8 mouse cellular contexts compared by ENCODE assay signal in the genomic region with DNA sequence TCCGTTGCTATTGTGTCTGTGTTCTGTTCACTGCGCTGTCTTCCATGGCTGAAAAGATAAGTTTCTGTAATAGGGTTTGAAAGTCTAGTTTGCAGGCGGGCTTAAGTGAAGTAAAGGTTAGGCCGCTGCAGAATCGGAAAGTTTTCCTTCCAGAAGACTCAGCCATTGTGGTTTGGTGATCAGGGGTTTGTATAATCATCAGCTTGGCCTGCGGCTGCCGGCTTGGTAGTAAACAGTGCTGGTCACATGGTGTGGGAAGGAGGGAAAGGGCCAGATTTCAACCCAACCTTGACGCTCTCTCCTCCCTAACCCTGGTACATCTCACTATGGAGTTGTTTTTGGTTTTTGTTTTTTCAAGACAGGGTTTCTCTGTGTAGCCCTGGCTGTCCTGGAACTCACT. TPM values are rescaled to one million over a fixed set of nuclear protein-coding genes. Genes with fewer than 3 reads are reported as not detected.
DNase-seq lines count a peak whose midpoint lies in the region; ATAC-seq and TF ChIP-seq lines count a peak whose summit lies in the region.

No protein-coding gene starts in this region.

- WGBS in heart, adult 2 months: 47% methylated on average over 8 of the region's 8 CpGs
- 93% methylated on average over 8 of the region's 8 CpGs for WGBS in forebrain, embryonic 13.5 days
- WGBS in kidney, embryonic 14.5 days: 76% methylated on average over 8 of the region's 8 CpGs
- 89% methylated on average over 8 of the region's 8 CpGs for whole genome bisulfite sequencing in midbrain, embryonic 13.5 days

- no peak for ATAC-seq in forebrain, embryonic 13.5 days
- no peak for ATAC-seq in kidney, embryonic 14.5 days (ENCODE audit: low FRiP score, low TSS enrichment)
- no peak for ATAC-seq in midbrain, embryonic 13.5 days

- intact Hi-C loops in heart, adult 2 months (cut with DNase I): loop anchor here (5.0 kb wide), 1 partner anchor 45 kb away; no protein-coding TSS in a partner anchor
- intact Hi-C loops in heart, postnatal 14 days (cut with DNase I): loop anchor here (5.0 kb wide), 1 partner anchor 35 kb away; no protein-coding TSS in a partner anchor

- no peak for TF ChIP-seq POLR2A in heart, adult 2 months (IDR thresholded peaks at IDR 0.05; ENCODE audit: insufficient read depth, low read depth, low read length)

- H3K4me3 ChIP-seq in heart, adult 2 months: peak overlapping the region; percentile 99
- H3K4me3 ChIP-seq in forebrain, embryonic 13.5 days: peak overlapping the region; percentile 70; the same call in 1 of the 2 replicates
- peak overlapping the region; percentile 81 for H3K4me3 ChIP-seq in kidney, embryonic 14.5 days (ENCODE audit: low read length)
- H3K4me3 ChIP-seq in midbrain, embryonic 13.5 days (replicated peaks): no peak overlapping the region; the same call in 1 of the 2 replicates

- H3K27ac ChIP-seq in heart, adult 2 months: peak overlapping the region; percentile 97
- H3K27ac ChIP-seq in forebrain, embryonic 13.5 days: no peak overlapping the region
- peak overlapping the region; percentile 87 for H3K27ac ChIP-seq in kidney, embryonic 14.5 days (ENCODE audit: low read depth, low read length)
- H3K27ac ChIP-seq in midbrain, embryonic 13.5 days: peak overlapping the region; percentile 92; the same call in 1 of the 2 replicates

- 0 out of 2 replicates have a peak, but pooled peaks cover 3% of the 10 kb centered on the region for H3K79me2 ChIP-seq in heart, adult 2 months (replicated peaks; ENCODE audit: control insufficient read depth, insufficient read depth, low read length)

- no peak for TF ChIP-seq EP300 in heart, adult 2 months (IDR thresholded peaks at IDR 0.05; ENCODE audit: insufficient read depth, low read depth, low read length)

- TF ChIP-seq CTCF in heart, adult 2 months (IDR thresholded peaks at IDR 0.05): no peak

- H3K9ac ChIP-seq in heart, adult 2 months (ENCODE audit: low read depth, low read length): peak overlapping the region; percentile 96
- peak overlapping the region; percentile 92; the same call in 1 of the 2 replicates for H3K9ac ChIP-seq in forebrain, embryonic 13.5 days
- H3K9ac ChIP-seq in kidney, embryonic 14.5 days (ENCODE audit: low read depth, low read length): no peak overlapping the region
- peak overlapping the region; percentile 93; the same call in 1 of the 2 replicates for H3K9ac ChIP-seq in midbrain, embryonic 13.5 days (replicated peaks)

- no peaks in the 10 kb centered on the region for H3K9me3 ChIP-seq in forebrain, embryonic 13.5 days (replicated peaks)
- no peaks in the 10 kb centered on the region for H3K9me3 ChIP-seq in kidney, embryonic 14.5 days (ENCODE audit: control insufficient read depth, low read length)
- no peaks in the 10 kb centered on the region for H3K9me3 ChIP-seq in midbrain, embryonic 13.5 days

- H3K36me3 ChIP-seq in heart, adult 2 months (ENCODE audit: control insufficient read depth, insufficient read depth, low read length): peaks cover 11% of the 10 kb centered on the region; the same call in 1 of the 2 replicates
- no peaks in the 10 kb centered on the region for H3K36me3 ChIP-seq in forebrain, embryonic 13.5 days (ENCODE audit: poor library complexity, severe bottlenecking)
- no peaks in the 10 kb centered on the region for H3K36me3 ChIP-seq in kidney, embryonic 14.5 days (ENCODE audit: control insufficient read depth, insufficient read depth, low read length)
- H3K36me3 ChIP-seq in midbrain, embryonic 13.5 days: 0 out of 2 replicates have a peak, but pooled peaks cover 2% of the 10 kb centered on the region

- peaks cover 11% of the 10 kb centered on the region for H3K4me1 ChIP-seq in heart, adult 2 months (ENCODE audit: control insufficient read depth, insufficient read depth, low read length)
- peaks cover 31% of the 10 kb centered on the region for H3K4me1 ChIP-seq in forebrain, embryonic 13.5 days
- H3K4me1 ChIP-seq in kidney, embryonic 14.5 days (ENCODE audit: control insufficient read depth, insufficient read depth, low read length): peaks cover 24% of the 10 kb centered on the region
- H3K4me1 ChIP-seq in midbrain, embryonic 13.5 days (replicated peaks): peaks cover 35% of the 10 kb centered on the region

- H3K4me2 ChIP-seq in forebrain, embryonic 13.5 days: peak overlapping the region; percentile 75
- H3K4me2 ChIP-seq in kidney, embryonic 14.5 days (replicated peaks; ENCODE audit: low read depth, low read length): peak overlapping the region; percentile 80
- peak overlapping the region; percentile 81 for H3K4me2 ChIP-seq in midbrain, embryonic 13.5 days (replicated peaks)

- H3K27me3 ChIP-seq in heart, adult 2 months (ENCODE audit: control insufficient read depth, insufficient read depth, low read length): no peaks in the 10 kb centered on the region
- no peaks in the 10 kb centered on the region for H3K27me3 ChIP-seq in forebrain, embryonic 13.5 days
- no peaks in the 10 kb centered on the region for H3K27me3 ChIP-seq in kidney, embryonic 14.5 days (ENCODE audit: control insufficient read depth, insufficient read depth, low read length)
- no peaks in the 10 kb centered on the region for H3K27me3 ChIP-seq in midbrain, embryonic 13.5 days

- DNase-seq in heart, adult 2 months: no peak
- no peak for DNase-seq in heart, postnatal 14 days
- no peak for DNase-seq in ovary, postnatal 10 days (ENCODE audit: low spot score)
- DNase-seq in gastrocnemius, postnatal 25 days: no peak
- DNase-seq in adrenal gland, postnatal 25 days: no peak

RNA-seq across cellular contexts. Expression of a gene that starts 1.7 kb away (rescaled TPM):
- total RNA-seq in heart, adult 2 months (2021): 100 to 1,000 TPM in 1 of 2 experiments, 10 to 100 TPM in 1; 99.5 to 103 TPM
- polyA plus RNA-seq in heart, adult 2 months (2012; rRNA removed): 125 and 135 TPM in 2 replicates
- total RNA-seq in heart, postnatal 14 days (2021): 100 to 1,000 TPM; 103 to 111 TPM
- polyA plus RNA-seq in forebrain, embryonic 13.5 days (2015; fragmentation: Nextera tagmentation; extraction: Ambion mirVana): 28.0 and 29.5 TPM in 2 replicates
- 12.4 and 19.9 TPM in 2 replicates for polyA plus RNA-seq in kidney, embryonic 14.5 days (2014; fragmentation: Nextera tagmentation; extraction: Ambion mirVana)
- 29.9 and 31.0 TPM in 2 replicates for polyA plus RNA-seq in midbrain, embryonic 13.5 days (2015; fragmentation: Nextera tagmentation; extraction: Ambion mirVana)
- total RNA-seq in gastrocnemius, postnatal 25 days (2021): 10 to 100 TPM; 68.5 to 72.2 TPM
- 80.9 and 114 TPM in 2 replicates for total RNA-seq in adrenal gland, postnatal 25 days (2021)

RNA-seq across cellular contexts. Expression of a gene that starts 46.5 kb away (rescaled TPM):
- 10 to 100 TPM; 40.5 to 43.8 TPM for total RNA-seq in heart, adult 2 months (2021)
- 38.5 TPM in 2 replicates for polyA plus RNA-seq in heart, adult 2 months (2012; rRNA removed)
- total RNA-seq in heart, postnatal 14 days (2021): 10 to 100 TPM; 54.0 to 54.9 TPM
- polyA plus RNA-seq in forebrain, embryonic 13.5 days (2015; fragmentation: Nextera tagmentation; extraction: Ambion mirVana): 10.7 and 13.3 TPM in 2 replicates
- polyA plus RNA-seq in kidney, embryonic 14.5 days (2014; fragmentation: Nextera tagmentation; extraction: Ambion mirVana): 14.2 and 17.5 TPM in 2 replicates
- 10.3 and 12.3 TPM in 2 replicates for polyA plus RNA-seq in midbrain, embryonic 13.5 days (2015; fragmentation: Nextera tagmentation; extraction: Ambion mirVana)
- total RNA-seq in gastrocnemius, postnatal 25 days (2021): 10 to 100 TPM; 13.7 to 13.9 TPM
- 56.2 and 73.4 TPM in 2 replicates for total RNA-seq in adrenal gland, postnatal 25 days (2021)

RNA-seq across cellular contexts. Expression of a gene that starts 47.5 kb away (rescaled TPM):
- 1 to 10 TPM; 7.2 to 9.3 TPM for total RNA-seq in heart, adult 2 months (2021)
- polyA plus RNA-seq in heart, adult 2 months (2012; rRNA removed): 15.9 and 16.3 TPM in 2 replicates
- 10 to 100 TPM in 1 of 2 experiments, 1 to 10 TPM in 1; 8.7 to 12.1 TPM for total RNA-seq in heart, postnatal 14 days (2021)
- 23.2 and 23.9 TPM in 2 replicates for polyA plus RNA-seq in forebrain, embryonic 13.5 days (2015; fragmentation: Nextera tagmentation; extraction: Ambion mirVana)
- polyA plus RNA-seq in kidney, embryonic 14.5 days (2014; fragmentation: Nextera tagmentation; extraction: Ambion mirVana): 26.2 and 34.9 TPM in 2 replicates
- 24.8 and 25.8 TPM in 2 replicates for polyA plus RNA-seq in midbrain, embryonic 13.5 days (2015; fragmentation: Nextera tagmentation; extraction: Ambion mirVana)
- 1 to 10 TPM; 3.2 to 7.5 TPM for total RNA-seq in gastrocnemius, postnatal 25 days (2021)
- 20.7 and 27.4 TPM in 2 replicates for total RNA-seq in adrenal gland, postnatal 25 days (2021)

RNA-seq across cellular contexts. Expression of a gene that starts 56.9 kb away (rescaled TPM):
- 10 to 100 TPM; 18.4 to 20.3 TPM for total RNA-seq in heart, adult 2 months (2021)
- 19.4 and 20.2 TPM in 2 replicates for polyA plus RNA-seq in heart, adult 2 months (2012; rRNA removed)
- total RNA-seq in heart, postnatal 14 days (2021): 10 to 100 TPM; 15.0 to 18.2 TPM
- 0.68 and 1.2 TPM in 2 replicates for polyA plus RNA-seq in forebrain, embryonic 13.5 days (2015; fragmentation: Nextera tagmentation; extraction: Ambion mirVana)
- polyA plus RNA-seq in kidney, embryonic 14.5 days (2014; fragmentation: Nextera tagmentation; extraction: Ambion mirVana): 24.3 and 28.7 TPM in 2 replicates
- 0.66 and 0.76 TPM in 2 replicates for polyA plus RNA-seq in midbrain, embryonic 13.5 days (2015; fragmentation: Nextera tagmentation; extraction: Ambion mirVana)
- 1 to 10 TPM; 7.8 to 9.0 TPM for total RNA-seq in gastrocnemius, postnatal 25 days (2021)
- total RNA-seq in adrenal gland, postnatal 25 days (2021): 8.4 and 11.8 TPM in 2 replicates

RNA-seq across cellular contexts. Expression of a gene that starts 58.6 kb away (rescaled TPM):
- total RNA-seq in heart, adult 2 months (2021): 100 to 1,000 TPM; 107 to 109 TPM
- polyA plus RNA-seq in heart, adult 2 months (2012; rRNA removed): 52.0 and 73.2 TPM in 2 replicates
- total RNA-seq in heart, postnatal 14 days (2021): 100 to 1,000 TPM; 113 to 120 TPM
- 137 and 139 TPM in 2 replicates for polyA plus RNA-seq in forebrain, embryonic 13.5 days (2015; fragmentation: Nextera tagmentation; extraction: Ambion mirVana)
- polyA plus RNA-seq in kidney, embryonic 14.5 days (2014; fragmentation: Nextera tagmentation; extraction: Ambion mirVana): 47.7 and 53.0 TPM in 2 replicates
- 165 and 176 TPM in 2 replicates for polyA plus RNA-seq in midbrain, embryonic 13.5 days (2015; fragmentation: Nextera tagmentation; extraction: Ambion mirVana)
- 10 to 100 TPM; 56.5 to 58.2 TPM for total RNA-seq in gastrocnemius, postnatal 25 days (2021)
- total RNA-seq in adrenal gland, postnatal 25 days (2021): 109 and 166 TPM in 2 replicates
